Mouse (Mus musculus) intestine, embryonic 15.5 days (tissue): ENCODE results near the gene Olfr1394. TPM values are rescaled to one million over a fixed set of nuclear protein-coding genes. Genes with fewer than 3 reads are reported as not detected.
"Not testable (repeated sequence)": the region's sequence is repeated elsewhere in the genome, so short reads cannot be mapped to it uniquely, and the experiment has no call there.

Experiments
- ATAC-seq: fragments of 200-750 bp; cut with Nextera tagmentation; 2 replicates; pipeline ENCODE4 v1.8.0; 2017; ENCODE audit warnings: moderate TSS enrichment, moderate library complexity
- H3K27ac ChIP-seq: fragments of 300-500 bp; sonication (generic); 2 replicates; pipeline ENCODE4 v1.5.1; 2015; ENCODE audit warnings: mild to moderate bottlenecking, inconsistent platforms
- H3K27me3 ChIP-seq: fragments of 300-500 bp; sonication (generic); replicated peaks from 2 replicates; pipeline ENCODE4 v1.6.1; 2015; ENCODE audit warnings: inconsistent platforms
- H3K36me3 ChIP-seq: fragments of 300-500 bp; sonication (generic); 2 replicates; pipeline ENCODE4 v1.6.1; 2015; ENCODE audit warnings: inconsistent platforms
- H3K4me1 ChIP-seq: fragments of 300-500 bp; sonication (generic); replicated peaks from 2 replicates; pipeline ENCODE4 v1.6.1; 2015; ENCODE audit warnings: inconsistent platforms
- H3K4me2 ChIP-seq: fragments of 300-500 bp; sonication (generic); replicated peaks from 2 replicates; pipeline ENCODE4 v1.6.1; 2015; ENCODE audit warnings: mild to moderate bottlenecking, inconsistent platforms
- H3K4me3 ChIP-seq: fragments of 300-500 bp; sonication (generic); replicated peaks from 2 replicates; pipeline ENCODE4 v1.5.1; 2015; ENCODE audit warnings: inconsistent platforms
- H3K9ac ChIP-seq: fragments of 300-500 bp; sonication (generic); 2 replicates; pipeline ENCODE4 v1.6.1; 2015; ENCODE audit warnings: inconsistent platforms
- H3K9me3 ChIP-seq: fragments of 300-500 bp; sonication (generic); 2 replicates; pipeline ENCODE4 v1.6.1; 2016; ENCODE audit warnings: inconsistent platforms
- WGBS: fragments of 180-500 bp; shearing (Covaris S2); methylation state at CpG from one replicate; pipeline ENCODE4 v1.1.7; 2015; 5-methylcytosine and 5-hydroxymethylcytosine counted together
- polyA plus RNA-seq: library from polyadenylated mRNA; unstranded; fragments of >200 nt; fragmentation: Nextera tagmentation; extraction: Ambion mirVana; gene quantifications from 2 replicates; pipeline ENCODE4 v1.2.1, GENCODE M21; 2015

Olfr1394 gene
- polyA plus RNA-seq, 1 experiment from 2014 or later = not detected

GRCm38 (mm10) chr11:49168839-49169611 lies 14.8 kb downstream of the Olfr1394 start:
- peak; percentile 77 for ATAC-seq
- Histone ChIP-seq H3K4me1 (peaks cover 2% of the 10 kb centered on the region; the same call in 1 of the 2 replicates), H3K27me3 (peaks cover 9% of the 10 kb centered on the region; the same call in 1 of the 2 replicates), H3K4me2 (peak overlapping the region; percentile 86), H3K27ac (no peak overlapping the region), H3K36me3 (no peaks in the 10 kb centered on the region), H3K4me3 (peak overlapping the region; percentile 33), H3K9me3 (no peaks in the 10 kb centered on the region), H3K9ac (peak overlapping the region; percentile 21; the same call in 1 of the 2 replicates)
- WGBS = 5% methylated on average over 50 of the region's 50 CpGs

DNA sequence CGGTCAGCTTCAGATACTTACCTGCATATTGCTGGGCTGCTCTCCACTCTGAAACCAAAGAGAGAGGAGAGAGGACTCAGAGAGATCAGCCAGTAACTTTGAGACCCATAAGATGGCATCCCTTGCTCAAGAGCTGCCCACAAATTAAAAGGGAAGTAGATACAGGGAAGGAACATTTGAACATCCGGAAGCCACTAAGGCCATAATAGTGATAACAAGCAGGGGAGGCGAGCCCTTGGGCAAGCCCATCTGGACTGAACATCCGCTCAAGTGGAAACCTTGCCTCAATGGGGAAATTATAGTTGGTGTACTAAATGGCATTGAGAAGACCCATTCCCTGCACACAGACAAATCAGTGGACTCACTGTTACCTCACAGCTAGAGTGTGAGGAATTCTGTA lies 16.4 kb downstream of the Olfr1394 start:
- WGBS = 92% methylated on average over 4 of the region's 4 CpGs
- H3K4me2 ChIP-seq = no peak overlapping the region
- no peak for ATAC-seq
- no peak overlapping the region for H3K9ac ChIP-seq
- H3K4me1 ChIP-seq = peaks cover 2% of the 10 kb centered on the region; the same call in 1 of the 2 replicates
- no peak overlapping the region for H3K4me3 ChIP-seq
- H3K9me3 ChIP-seq = no peaks in the 10 kb centered on the region
- H3K27ac ChIP-seq = no peak overlapping the region
- H3K27me3 ChIP-seq = peaks cover 9% of the 10 kb centered on the region; the same call in 1 of the 2 replicates
- H3K36me3 ChIP-seq = no peaks in the 10 kb centered on the region

- no peak for ATAC-seq
- WGBS = 84% methylated on average over 8 of the region's 8 CpGs
- H3K4me2 ChIP-seq = no peak overlapping the region
- no peaks in the 10 kb centered on the region for H3K4me1 ChIP-seq
- no peaks in the 10 kb centered on the region for H3K27me3 ChIP-seq
- H3K4me3 ChIP-seq = no peak overlapping the region
- no peaks in the 10 kb centered on the region for H3K36me3 ChIP-seq
- H3K9me3 ChIP-seq = no peaks in the 10 kb centered on the region; the same call in 1 of the 2 replicates
- H3K27ac ChIP-seq = no peak overlapping the region
- no peak overlapping the region for H3K9ac ChIP-seq
These were observed 21.2 kb downstream of the Olfr1394 start for GRCm38 (mm10) chr11:49175345-49175744.

DNA sequence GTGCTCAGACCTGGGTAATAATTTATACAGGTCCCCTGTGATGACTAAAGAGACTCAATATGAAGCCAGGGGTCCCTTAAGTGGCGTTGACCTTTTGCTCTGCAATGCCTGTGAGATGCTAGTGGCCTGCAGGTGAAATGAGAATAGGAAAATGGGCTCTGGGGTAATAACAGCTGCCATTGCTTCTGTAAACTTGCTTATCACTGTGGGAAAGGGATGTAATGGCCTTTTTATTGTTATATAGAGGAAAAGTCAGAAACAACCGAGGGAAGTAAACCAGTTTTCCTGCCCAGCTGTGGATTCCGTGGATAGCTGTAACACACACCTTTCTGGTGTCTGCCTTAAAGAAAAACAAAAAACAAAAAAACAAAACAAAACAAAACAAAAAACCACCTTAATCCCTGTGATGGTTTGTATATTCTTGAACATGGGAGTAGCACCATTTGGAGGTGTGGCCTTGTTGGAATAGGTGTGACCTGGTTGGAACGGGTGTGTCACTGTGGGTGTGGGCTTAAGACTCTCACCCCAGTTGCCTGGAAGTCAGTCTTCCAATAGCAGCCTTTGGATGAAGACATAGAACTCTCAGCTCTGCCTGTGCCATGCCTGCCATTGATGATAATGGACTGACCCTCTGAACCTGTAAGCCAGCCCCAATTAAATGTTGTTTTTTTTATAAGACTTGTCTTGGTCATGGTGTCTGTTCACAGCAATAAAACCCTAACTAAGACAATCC lies 22.0 kb downstream of the Olfr1394 start:
- H3K9ac ChIP-seq, H3K9me3 ChIP-seq, H3K27me3 ChIP-seq, H3K27ac ChIP-seq, H3K4me2 ChIP-seq, H3K4me3 ChIP-seq, H3K36me3 ChIP-seq, H3K4me1 ChIP-seq: not testable (repeated sequence)
- peak; percentile 83 for ATAC-seq
- 43% methylated on average over 4 of the region's 4 CpGs for WGBS

- Histone ChIP-seq H3K27me3 (no peaks in the 10 kb centered on the region), H3K36me3 (no peaks in the 10 kb centered on the region), H3K27ac (no peak overlapping the region), H3K9ac (no peak overlapping the region), H3K4me2 (no peak overlapping the region), H3K9me3 (no peaks in the 10 kb centered on the region), H3K4me3 (no peak overlapping the region), H3K4me1 (no peaks in the 10 kb centered on the region)
- ATAC-seq = no peak
- WGBS = 59% methylated on average over 1 of the region's 1 CpGs
These were observed 29.0 kb downstream of the Olfr1394 start for GRCm38 (mm10) chr11:49183172-49183571.

DNA sequence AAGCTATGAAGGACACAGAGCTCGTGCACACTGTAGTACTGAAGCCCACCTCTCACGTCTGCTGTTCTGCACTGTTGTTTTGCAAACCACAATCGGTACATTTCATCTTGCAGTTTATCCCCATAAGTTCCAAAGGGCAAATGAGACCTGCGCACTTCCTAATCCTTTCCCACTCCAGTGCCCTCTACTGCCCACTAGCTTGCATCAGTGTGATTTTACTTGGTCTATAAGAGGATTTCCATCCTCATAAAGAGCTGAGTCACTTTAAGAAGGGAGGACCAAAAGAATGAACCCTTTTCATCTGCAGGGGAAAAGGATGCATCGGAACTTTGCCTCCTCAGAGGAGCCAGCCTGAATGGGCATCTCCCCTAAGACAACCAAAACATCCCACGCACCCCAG lies 32.3 kb downstream of the Olfr1394 start:
- H3K27ac ChIP-seq = no peak overlapping the region
- H3K9me3 ChIP-seq = no peaks in the 10 kb centered on the region
- ATAC-seq = no peak

GRCm38 (mm10) chr11:49186955-49187488 lies 32.8 kb downstream of the Olfr1394 start, which contains the start of gene Btnl9:
TSS of gene Btnl9 (minus strand) at chr11:49187159.
- 77% methylated on average over 8 of the region's 8 CpGs for WGBS
- Histone ChIP-seq H3K27ac (no peak within 1 kb of the TSS), H3K4me2 (no peak within 1 kb of the TSS), H3K4me3 (no peak within 1 kb of the TSS), H3K4me1 (no peaks in the 10 kb centered on the region), H3K9ac (no peak within 1 kb of the TSS), H3K9me3 (no peaks in the 10 kb centered on the region), H3K27me3 (no peaks in the 10 kb centered on the region), H3K36me3 (no peaks in the 10 kb centered on the region)
- no peak for ATAC-seq

More for the DNA sequence above, 32.3 kb downstream of the Olfr1394 start:
- Histone ChIP-seq H3K36me3 (no peaks in the 10 kb centered on the region), H3K4me3 (no peak overlapping the region), H3K4me2 (no peak overlapping the region), H3K9ac (no peak overlapping the region), H3K4me1 (no peaks in the 10 kb centered on the region), H3K27me3 (no peaks in the 10 kb centered on the region)
- 82% methylated on average over 6 of the region's 6 CpGs for WGBS

DNA sequence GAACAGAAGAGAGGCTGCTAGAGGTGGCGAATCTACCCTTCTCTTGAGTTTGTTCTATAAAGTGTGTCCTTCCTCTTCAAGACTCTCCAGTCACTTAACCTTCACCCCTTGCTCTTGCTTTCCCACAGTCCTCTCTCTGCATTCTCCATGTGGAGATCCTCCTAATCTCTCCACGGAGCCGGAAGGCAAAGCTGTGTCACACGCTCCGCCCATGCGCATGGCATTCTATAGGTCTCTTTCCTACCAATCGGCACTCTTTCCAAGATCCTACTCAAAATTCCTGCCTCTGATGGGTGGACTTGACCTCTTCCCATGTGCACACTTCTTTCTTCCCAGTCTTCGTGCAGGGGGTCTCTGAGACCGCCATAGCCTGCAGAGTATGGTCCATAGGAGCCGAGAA lies 33.5 kb downstream of the Olfr1394 start:
- no peak for ATAC-seq
- H3K36me3 ChIP-seq = no peaks in the 10 kb centered on the region
- H3K4me2 ChIP-seq = no peak overlapping the region
- H3K27ac ChIP-seq = no peak overlapping the region
- no peak overlapping the region for H3K4me3 ChIP-seq
- no peak overlapping the region for H3K9ac ChIP-seq
- WGBS = 80% methylated on average over 10 of the region's 10 CpGs
- H3K9me3 ChIP-seq = no peaks in the 10 kb centered on the region
- H3K4me1 ChIP-seq = no peaks in the 10 kb centered on the region
- no peaks in the 10 kb centered on the region for H3K27me3 ChIP-seq

DNA sequence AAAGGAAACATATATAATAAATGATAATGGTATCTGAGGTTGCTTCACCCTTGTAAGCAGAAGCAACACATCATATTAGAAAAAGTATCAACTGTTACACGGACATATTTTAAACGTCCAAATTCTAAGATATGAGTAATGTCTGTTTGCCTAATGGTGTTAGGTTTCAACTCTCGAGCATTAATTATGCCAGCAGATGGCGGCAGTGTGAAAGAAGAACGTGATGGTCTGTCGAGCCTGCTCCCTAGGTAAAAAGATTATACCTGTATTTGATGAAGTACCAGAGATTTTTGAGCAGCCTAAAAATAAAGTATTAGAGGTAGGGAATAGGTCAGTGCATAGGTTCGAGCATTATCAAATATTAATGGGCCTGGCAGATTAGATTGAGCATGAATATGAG lies 35.6 kb downstream of the Olfr1394 start:
- no peak overlapping the region for H3K27ac ChIP-seq
- 2% methylated on average over 7 of the region's 7 CpGs for WGBS
- H3K4me2 ChIP-seq = no peak overlapping the region
- no peaks in the 10 kb centered on the region for H3K9me3 ChIP-seq
- H3K36me3 ChIP-seq = no peaks in the 10 kb centered on the region
- peak; percentile 47; the same call in 1 of the 2 replicates for ATAC-seq
- H3K4me3 ChIP-seq = no peak overlapping the region
- H3K27me3 ChIP-seq = no peaks in the 10 kb centered on the region
- H3K4me1 ChIP-seq = no peaks in the 10 kb centered on the region
- no peak overlapping the region for H3K9ac ChIP-seq

DNA sequence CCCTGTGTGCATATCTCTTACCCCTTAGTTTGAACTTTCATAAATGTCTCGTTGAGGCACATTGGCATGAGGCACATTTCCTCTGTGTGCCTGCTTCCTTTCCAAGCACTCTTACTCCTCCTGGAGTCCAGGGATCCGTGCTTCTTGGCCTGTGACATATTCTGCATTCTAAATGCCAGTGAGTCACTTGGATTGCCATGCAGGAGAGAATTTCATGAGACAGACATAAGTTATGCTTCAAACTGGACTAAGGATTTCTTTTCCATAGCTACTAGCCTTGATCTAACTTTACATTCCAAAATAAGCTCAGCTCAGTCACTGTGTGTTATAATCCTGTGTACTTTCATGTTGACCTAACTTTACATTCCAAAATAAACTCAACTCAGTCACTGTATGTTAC lies 36.9 kb downstream of the Olfr1394 start:
- Histone ChIP-seq H3K36me3 (no peaks in the 10 kb centered on the region), H3K9ac (no peak overlapping the region), H3K4me3 (no peak overlapping the region), H3K4me1 (no peaks in the 10 kb centered on the region), H3K27me3 (no peaks in the 10 kb centered on the region), H3K27ac (no peak overlapping the region), H3K4me2 (no peak overlapping the region), H3K9me3 (no peaks in the 10 kb centered on the region)
- 56% methylated on average over 2 of the region's 2 CpGs for WGBS
- ATAC-seq = no peak

- not testable (repeated sequence) for ATAC-seq, H3K27ac ChIP-seq, H3K9ac ChIP-seq, H3K4me2 ChIP-seq, H3K4me1 ChIP-seq, H3K27me3 ChIP-seq, H3K4me3 ChIP-seq, H3K36me3 ChIP-seq, H3K9me3 ChIP-seq
- 92% methylated on average over 9 of the region's 9 CpGs for WGBS
These were observed 40.6 kb downstream of the Olfr1394 start for GRCm38 (mm10) chr11:49194771-49195170.

GRCm38 (mm10) chr11:49195819-49196322 lies 41.7 kb downstream of the Olfr1394 start:
- WGBS = 78% methylated on average over 7 of the region's 7 CpGs
- Histone ChIP-seq H3K9ac (no peak overlapping the region), H3K36me3 (no peaks in the 10 kb centered on the region), H3K9me3 (no peaks in the 10 kb centered on the region), H3K4me3 (no peak overlapping the region), H3K4me2 (no peak overlapping the region), H3K27ac (no peak overlapping the region), H3K4me1 (no peaks in the 10 kb centered on the region), H3K27me3 (no peaks in the 10 kb centered on the region)
- no peak for ATAC-seq
